Mouse (Mus musculus): ENCODE results near the gene Zfp354c. TPM values are rescaled to one million over a fixed set of nuclear protein-coding genes. Genes with fewer than 3 reads are reported as not detected.

The Zfp354c gene
- total and polyA plus RNA-seq, 3 experiments, result 1.1 to 2.2 (median 2.1) TPM

GRCm38 (mm10) chr11:50797674-50798073, 29.9 kb downstream of the Zfp354c start:
- Histone ChIP-seq H3K4me1 (ENCODE audit: control insufficient read depth in 1 of 2, insufficient read depth in 2 of 2) (no peaks in the 10 kb centered on the region), H3K4me2 (ENCODE audit: insufficient read depth, low read depth, poor library complexity, severe bottlenecking) (no peak overlapping the region), H3K36me3 (replicated peaks in 1 of 2; ENCODE audit: control insufficient read depth in 1 of 2, insufficient read depth in 1 of 2, low read length in 1 of 2) (no peaks in the 10 kb centered on the region), H3K79me2 (replicated peaks; ENCODE audit: control insufficient read depth, extremely low read depth, insufficient read depth, poor library complexity, severe bottlenecking) (no peaks in the 10 kb centered on the region), H3K9ac (ENCODE audit: insufficient read depth, low read depth) (no peak overlapping the region), H3K27ac (ENCODE audit: insufficient read depth, low read depth) (no peak overlapping the region), H3K27me3 (replicated peaks) (peaks cover 23% of the 10 kb centered on the region), H3K4me3 (replicated peaks in 1 of 3; ENCODE audit: low read depth in 2 of 3, low read length in 2 of 3, poor library complexity in 1 of 3) (no peak overlapping the region), H3K9me3 (replicated peaks; ENCODE audit: low read length) (no peaks in the 10 kb centered on the region)
- TF ChIP-seq POLR2A (IDR thresholded peaks at IDR 0.05; ENCODE audit: low read depth, low read length), result no peak
- TF ChIP-seq CHD1 (IDR thresholded peaks at IDR 0.05; ENCODE audit: low read depth, low read length), result no peak
- no peak for TF ChIP-seq SMC3 (IDR thresholded peaks at IDR 0.05; ENCODE audit: low read depth, low read length)
- TF ChIP-seq MYC (IDR thresholded peaks at IDR 0.05; ENCODE audit: low read depth, low read length), result no peak
- TF ChIP-seq E2F4 (IDR thresholded peaks at IDR 0.05; ENCODE audit: insufficient replicate concordance, low read depth, low read length), result no peak
- TF ChIP-seq MAZ (IDR thresholded peaks at IDR 0.05; ENCODE audit: low read depth, low read length), result no peak
- no peak for TF ChIP-seq ZKSCAN1 (IDR thresholded peaks at IDR 0.05; ENCODE audit: borderline replicate concordance, low read depth, low read length)
- no peak for TF ChIP-seq POLR2AphosphoS2 (IDR thresholded peaks at IDR 0.05; ENCODE audit: low read depth, low read length)
- dilution Hi-C loops (cut with MboI; ENCODE audit: extremely low pct_ligation_motif_present, extremely low pct_unique_long_range_greater_than_20kb, low sequenced_read_pairs), result no loop called here
- no peak for DNase-seq (ENCODE audit: extremely low read depth)
- in situ Hi-C loops (cut with MboI; ENCODE audit: low pct_ligation_motif_present, low pct_unique_long_range_greater_than_20kb, low sequenced_read_pairs), result loop anchor here (25.0 kb wide), 1 partner anchor 265 kb away; the partner anchor contains the start of gene Zfp354a

GRCm38 (mm10) chr11:50771006-50771405, 56.5 kb downstream of the Zfp354c start:
- H3K79me2 ChIP-seq (replicated peaks; ENCODE audit: control insufficient read depth, extremely low read depth, insufficient read depth, poor library complexity, severe bottlenecking), result no peaks in the 10 kb centered on the region
- no peaks in the 10 kb centered on the region for H3K9me3 ChIP-seq (replicated peaks; ENCODE audit: low read length)
- H3K27me3 ChIP-seq (replicated peaks), result peaks cover 79% of the 10 kb centered on the region
- TF ChIP-seq CHD1 (IDR thresholded peaks at IDR 0.05; ENCODE audit: low read depth, low read length) (no peak), MAFK (IDR thresholded peaks at IDR 0.05; ENCODE audit: insufficient replicate concordance, low read length) (no peak), ETS1 (conservative IDR thresholded peaks at IDR 0.05; ENCODE audit: low read depth, low read length) (no peak), CHD2 (IDR thresholded peaks at IDR 0.05; ENCODE audit: low read length) (no peak), ELF1 (IDR thresholded peaks at IDR 0.05; ENCODE audit: low read depth, low read length) (no peak), UBTF (IDR thresholded peaks at IDR 0.05; ENCODE audit: low read depth, low read length) (no peak), MAX (IDR thresholded peaks at IDR 0.05; ENCODE audit: low read length) (no peak), USF2 (conservative IDR thresholded peaks at IDR 0.05; ENCODE audit: low read depth, low read length) (no peak), IRF4 (IDR thresholded peaks at IDR 0.05; ENCODE audit: low read depth, low read length) (no peak), JUND (conservative IDR thresholded peaks at IDR 0.05; ENCODE audit: low read depth, low read length) (no peak)
- no peaks in the 10 kb centered on the region for H3K36me3 ChIP-seq (replicated peaks in 1 of 2; ENCODE audit: control insufficient read depth in 1 of 2, insufficient read depth in 1 of 2, low read length in 1 of 2)
- dilution Hi-C loops (cut with MboI; ENCODE audit: extremely low pct_ligation_motif_present, extremely low pct_unique_long_range_greater_than_20kb, low sequenced_read_pairs) (no loop called here), in situ Hi-C loops (cut with MboI; ENCODE audit: low pct_ligation_motif_present, low pct_unique_long_range_greater_than_20kb, low sequenced_read_pairs) (no loop called here)
- H3K9ac ChIP-seq (ENCODE audit: insufficient read depth, low read depth), result no peak overlapping the region
- DNase-seq (ENCODE audit: extremely low read depth), result no peak
- no peak overlapping the region for H3K4me2 ChIP-seq (ENCODE audit: insufficient read depth, low read depth, poor library complexity, severe bottlenecking)
- H3K27ac ChIP-seq (ENCODE audit: insufficient read depth, low read depth), result no peak overlapping the region
- H3K4me1 ChIP-seq (ENCODE audit: control insufficient read depth in 1 of 2, insufficient read depth in 2 of 2), result peaks cover 0 to 3% of the 10 kb centered on the region in 2 experiments; a peak in 2 of 4 replicates
- H3K4me3 ChIP-seq (replicated peaks in 1 of 3; ENCODE audit: low read depth in 2 of 3, low read length in 2 of 3, poor library complexity in 1 of 3), result no peak overlapping the region
